Mouse (Mus musculus): ENCODE measurements at regions not wholly inside any gene's neighbourhood (a gene's known extent, or its start where the extent isn't known, plus 50 kb on each side); places are given as distances from the start of the nearest gene placed in this dataset.

DNA sequence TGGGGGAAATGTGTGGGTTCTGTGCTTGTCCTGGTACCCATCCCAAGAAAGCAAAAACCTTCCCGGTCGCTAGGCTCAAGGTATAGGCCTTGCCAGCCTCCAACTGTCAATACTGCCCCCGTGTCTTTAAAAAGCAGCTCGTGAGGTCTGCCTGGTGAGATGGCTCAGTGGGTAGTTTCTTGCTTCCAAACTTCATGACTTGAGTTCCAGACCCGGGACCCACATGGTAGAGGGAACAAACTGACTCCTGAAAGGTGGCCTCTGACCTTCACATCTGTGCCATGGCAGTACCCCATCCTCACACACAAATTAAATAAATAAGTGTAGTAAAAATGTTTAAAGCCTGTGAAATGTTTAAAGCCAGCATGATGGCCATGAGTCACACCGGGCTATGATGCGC, 52.6 kb upstream of the Dlk1 start:
- TF ChIP-seq CTCF (IDR thresholded peaks at IDR 0.05; ENCODE audit: extremely low read depth, insufficient read depth, low read length) (no peak), POLR2A (IDR thresholded peaks at IDR 0.05; ENCODE audit: extremely low read depth, insufficient read depth, low read length) (no peak)
